Comparison of ENCODE assay signal across 8 mouse cellular contexts in the genomic region with DNA sequence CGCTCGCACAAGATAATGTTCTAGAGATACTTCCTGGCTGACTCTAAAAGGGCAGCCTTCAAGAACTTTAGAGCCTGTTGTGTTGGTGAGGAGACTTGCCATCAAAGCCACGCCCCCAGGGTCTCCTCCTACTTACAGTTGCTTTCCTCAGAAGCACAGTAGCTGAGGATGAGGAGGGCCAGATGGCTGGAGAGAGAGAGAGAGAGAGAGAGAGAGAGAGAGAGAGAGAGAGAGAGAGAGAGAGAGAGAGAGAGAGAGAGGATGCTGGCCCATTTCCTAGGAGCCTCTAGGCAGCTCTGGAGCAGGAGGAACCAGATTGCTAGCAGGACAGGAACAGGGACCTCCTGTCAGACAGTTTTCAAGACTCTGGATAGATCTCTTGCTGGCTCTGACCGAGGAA. TPM values are rescaled to one million over a fixed set of nuclear protein-coding genes. Genes with fewer than 3 reads are reported as not detected.
A peak's percentile ranks its signal among the peaks of the same experiment; 100 is the strongest.
DNase-seq lines count a peak whose midpoint lies in the region; ATAC-seq and TF ChIP-seq lines count a peak whose summit lies in the region.
"Had no signal": no experiment of that assay in that cellular context is flagged by ENCODE, and none has a peak within 500 bp of the region (broad histone marks: within the 10 kb centered on the region; RNA-seq: fewer than 3 reads in every experiment).

No protein-coding gene starts in this region.

- H3K4me1 ChIP-seq in megakaryocyte, embryonic 14.5 days, result peaks cover 96% of the 10 kb centered on the region
- peaks cover 89% of the 10 kb centered on the region for H3K4me1 ChIP-seq in forebrain, embryonic 15.5 days
- H3K4me1 ChIP-seq in intestine, embryonic 15.5 days (replicated peaks), result peaks cover 81% of the 10 kb centered on the region
- peaks cover 72% of the 10 kb centered on the region for H3K4me1 ChIP-seq in small intestine, adult 2 months (ENCODE audit: control insufficient read depth, insufficient read depth, insufficient read length, low read length)

- H3K27ac ChIP-seq in forebrain, embryonic 15.5 days (replicated peaks), result peak overlapping the region; percentile 89
- peak overlapping the region; percentile 49; the same call in 1 of the 2 replicates for H3K27ac ChIP-seq in intestine, embryonic 15.5 days
- peak overlapping the region; percentile 87 for H3K27ac ChIP-seq in small intestine, adult 2 months (ENCODE audit: insufficient read depth, low read depth, low read length)

- no peak overlapping the region for H3K9ac ChIP-seq in forebrain, embryonic 15.5 days (replicated peaks)
- no peak overlapping the region for H3K9ac ChIP-seq in intestine, embryonic 15.5 days

- no peak for DNase-seq in frontal cortex, postnatal 10 days (ENCODE audit: low spot score in 2 of 2)
- no peak for DNase-seq in right cerebral cortex, postnatal 25 days

- WGBS in forebrain, embryonic 15.5 days, result 64% methylated on average over 4 of the region's 4 CpGs
- WGBS in intestine, embryonic 15.5 days, result 41% methylated on average over 4 of the region's 4 CpGs
- WGBS in small intestine, adult 2 months, result 60% methylated on average over 4 of the region's 4 CpGs

- no peaks in the 10 kb centered on the region for H3K9me3 ChIP-seq in megakaryocyte, embryonic 14.5 days
- no peaks in the 10 kb centered on the region for H3K9me3 ChIP-seq in forebrain, embryonic 15.5 days
- no peaks in the 10 kb centered on the region for H3K9me3 ChIP-seq in intestine, embryonic 15.5 days

- TF ChIP-seq POLR2A in small intestine, adult 2 months (IDR thresholded peaks at IDR 0.05; ENCODE audit: low read depth, low read length), result no peak

- peaks cover 9% of the 10 kb centered on the region for H3K36me3 ChIP-seq in megakaryocyte, embryonic 14.5 days (replicated peaks; ENCODE audit: low read length)
- H3K36me3 ChIP-seq in forebrain, embryonic 15.5 days, result no peaks in the 10 kb centered on the region
- H3K36me3 ChIP-seq in intestine, embryonic 15.5 days, result no peaks in the 10 kb centered on the region
- H3K36me3 ChIP-seq in small intestine, adult 2 months (ENCODE audit: control insufficient read depth, insufficient read depth, low read length), result 0 out of 2 replicates have a peak, but pooled peaks cover 4% of the 10 kb centered on the region

- ATAC-seq in megakaryocyte, adult 5-6 weeks (ENCODE audit: poor library complexity, severe bottlenecking), result no peak
- ATAC-seq in forebrain, embryonic 15.5 days (replicated peaks), result no peak
- ATAC-seq in intestine, embryonic 15.5 days, result no peak

- peak overlapping the region; percentile 40 for H3K4me3 ChIP-seq in megakaryocyte, embryonic 14.5 days (replicated peaks)
- H3K4me3 ChIP-seq in forebrain, embryonic 15.5 days, result no peak overlapping the region
- no peak overlapping the region for H3K4me3 ChIP-seq in intestine, embryonic 15.5 days (replicated peaks)
- no peak overlapping the region for H3K4me3 ChIP-seq in small intestine, adult 2 months (ENCODE audit: low read depth, low read length)

- peaks cover 72% of the 10 kb centered on the region for H3K27me3 ChIP-seq in megakaryocyte, embryonic 14.5 days (replicated peaks)
- no peaks in the 10 kb centered on the region for H3K27me3 ChIP-seq in forebrain, embryonic 15.5 days
- H3K27me3 ChIP-seq in intestine, embryonic 15.5 days (replicated peaks), result no peaks in the 10 kb centered on the region
- H3K27me3 ChIP-seq in small intestine, adult 2 months (ENCODE audit: control insufficient read depth, insufficient read depth, low read length), result no peaks in the 10 kb centered on the region

- no peak for TF ChIP-seq CTCF in small intestine, adult 2 months (IDR thresholded peaks at IDR 0.05; ENCODE audit: extremely low read depth, insufficient read length, insufficient replicate concordance, low read depth, low read length)

- H3K4me2 ChIP-seq in forebrain, embryonic 15.5 days (replicated peaks), result no peak overlapping the region
- no peak overlapping the region for H3K4me2 ChIP-seq in intestine, embryonic 15.5 days (replicated peaks)

RNA-seq across cellular contexts. Expression of a gene that starts 23.2 kb away (rescaled TPM):
- 1.3 and 6.7 TPM in 2 replicates for polyA plus RNA-seq in megakaryocyte, embryonic 14.5 days (2012; ENCODE audit: insufficient read depth, low replicate concordance)
- 1.4 and 2.3 TPM in 2 replicates for total RNA-seq in megakaryocyte, adult 5-6 weeks (2015)
- 1.8 and 2.1 TPM in 2 replicates for total RNA-seq in megakaryocyte, adult 5-6 weeks (2017)
- 84.6 and 87.8 TPM in 2 replicates for polyA plus RNA-seq in forebrain, embryonic 15.5 days (2015; fragmentation: Nextera tagmentation; extraction: Ambion mirVana)
- polyA plus RNA-seq in intestine, embryonic 15.5 days (2015; fragmentation: Nextera tagmentation; extraction: Ambion mirVana), result 27.9 and 28.3 TPM in 2 replicates
- polyA plus RNA-seq in small intestine, adult 2 months (2012; rRNA removed), result 51.2 and 110 TPM in 2 replicates

RNA-seq across cellular contexts. Expression of a gene that starts 27.0 kb away (rescaled TPM):
- not detected in 2 replicates for polyA plus RNA-seq in megakaryocyte, embryonic 14.5 days (2012; ENCODE audit: insufficient read depth, low replicate concordance)
- total RNA-seq in megakaryocyte, adult 5-6 weeks (2015), result not detected in 2 replicates
- not detected in 2 replicates for total RNA-seq in megakaryocyte, adult 5-6 weeks (2017)
- polyA plus RNA-seq in forebrain, embryonic 15.5 days (2015; fragmentation: Nextera tagmentation; extraction: Ambion mirVana), result 0.10 TPM in 1 of 2 replicates, not detected in the other
- polyA plus RNA-seq in intestine, embryonic 15.5 days (2015; fragmentation: Nextera tagmentation; extraction: Ambion mirVana), result 159 and 428 TPM in 2 replicates
- 8.8 and 5,109 TPM in 2 replicates for polyA plus RNA-seq in small intestine, adult 2 months (2012; rRNA removed)
- total RNA-seq: left cerebral cortex, adult 18-20 months had no signal

RNA-seq across cellular contexts. Expression of a gene that starts 30.3 kb away (rescaled TPM):
- not detected in 2 replicates for polyA plus RNA-seq in megakaryocyte, embryonic 14.5 days (2012; ENCODE audit: insufficient read depth, low replicate concordance)
- not detected in 2 replicates for total RNA-seq in megakaryocyte, adult 5-6 weeks (2015)
- not detected in 2 replicates for total RNA-seq in megakaryocyte, adult 5-6 weeks (2017)
- 0.60 and 0.92 TPM in 2 replicates for polyA plus RNA-seq in forebrain, embryonic 15.5 days (2015; fragmentation: Nextera tagmentation; extraction: Ambion mirVana)
- polyA plus RNA-seq in intestine, embryonic 15.5 days (2015; fragmentation: Nextera tagmentation; extraction: Ambion mirVana), result 11.8 and 11.9 TPM in 2 replicates
- polyA plus RNA-seq in small intestine, adult 2 months (2012; rRNA removed), result 0.57 TPM in 1 of 2 replicates, not detected in the other

RNA-seq across cellular contexts. Expression of a gene that starts 39.5 kb away (rescaled TPM):
- 0.85 TPM in 1 of 2 replicates, not detected in the other for polyA plus RNA-seq in megakaryocyte, embryonic 14.5 days (2012; ENCODE audit: insufficient read depth, low replicate concordance)
- not detected in 2 replicates for total RNA-seq in megakaryocyte, adult 5-6 weeks (2015)
- total RNA-seq in megakaryocyte, adult 5-6 weeks (2017), result 0.48 TPM in 1 of 2 replicates, not detected in the other
- polyA plus RNA-seq in forebrain, embryonic 15.5 days (2015; fragmentation: Nextera tagmentation; extraction: Ambion mirVana), result 0.50 and 0.68 TPM in 2 replicates
- 3.7 and 4.0 TPM in 2 replicates for polyA plus RNA-seq in intestine, embryonic 15.5 days (2015; fragmentation: Nextera tagmentation; extraction: Ambion mirVana)
- polyA plus RNA-seq in small intestine, adult 2 months (2012; rRNA removed), result 4.7 and 4.8 TPM in 2 replicates

RNA-seq across cellular contexts. Expression of a gene that starts 47.4 kb away (rescaled TPM):
- 4.1 and 10.3 TPM in 2 replicates for polyA plus RNA-seq in megakaryocyte, embryonic 14.5 days (2012; ENCODE audit: insufficient read depth, low replicate concordance)
- total RNA-seq in megakaryocyte, adult 5-6 weeks (2015), result 12.2 and 15.2 TPM in 2 replicates
- 10.3 and 13.7 TPM in 2 replicates for total RNA-seq in megakaryocyte, adult 5-6 weeks (2017)
- polyA plus RNA-seq in forebrain, embryonic 15.5 days (2015; fragmentation: Nextera tagmentation; extraction: Ambion mirVana), result 41.8 and 42.3 TPM in 2 replicates
- polyA plus RNA-seq in intestine, embryonic 15.5 days (2015; fragmentation: Nextera tagmentation; extraction: Ambion mirVana), result 31.8 and 33.8 TPM in 2 replicates
- polyA plus RNA-seq in small intestine, adult 2 months (2012; rRNA removed), result 7.7 and 13.7 TPM in 2 replicates
